Mouse (Mus musculus) cortical plate, adult 2 months (tissue): ENCODE measurements around the gene Jarid2.

Experiments used
- CTCF ChIP-seq: fragments of 200-500 bp; IDR thresholded peaks from 2 replicates; pipeline ENCODE4 v1.5.1; 2011; ENCODE audit warnings: mild to moderate bottlenecking, control low read depth, low read length; ENCODE audit not compliant: insufficient read depth; ENCODE audit errors: extremely low read depth
- POLR2A ChIP-seq: fragments of 200-500 bp; IDR thresholded peaks from 2 replicates; pipeline ENCODE4 v1.6.1; 2011; ENCODE audit warnings: mild to moderate bottlenecking, low read length, control low read depth; ENCODE audit not compliant: insufficient read depth; ENCODE audit errors: extremely low read depth

- TF ChIP-seq CTCF = no peak
- TF ChIP-seq POLR2A = no peak
Observed at GRCm38 (mm10) chr13:44780506-44780905, 51.2 kb downstream of the Jarid2 start.
